Mouse (Mus musculus) limb, embryonic 10.5 days (tissue): ENCODE measurements around the gene Cul7. TPM values are rescaled to one million over a fixed set of nuclear protein-coding genes. Genes with fewer than 3 reads are reported as not detected.
A peak's percentile ranks its signal among the peaks of the same experiment; 100 is the strongest.

Source experiments
- DNase-seq: peaks from one replicate; pipeline ENCODE4 v3.0.0-alpha.2; 2017; ENCODE audit warnings: low spot score
- H3K27ac ChIP-seq: fragments of 300-500 bp; sonication (generic); 2 replicates; pipeline ENCODE4 v1.5.1; 2016; ENCODE audit warnings: mild to moderate bottlenecking
- H3K27me3 ChIP-seq: fragments of 300-500 bp; sonication (generic); 2 replicates; pipeline ENCODE4 v1.6.1; 2016; ENCODE audit warnings: low read depth, mild to moderate bottlenecking; ENCODE audit not compliant: poor library complexity, severe bottlenecking
- H3K36me3 ChIP-seq: fragments of 300-500 bp; sonication (generic); 2 replicates; pipeline ENCODE4 v1.6.1; 2016; ENCODE audit warnings: mild to moderate bottlenecking, moderate library complexity
- H3K4me1 ChIP-seq: fragments of 300-500 bp; sonication (generic); 2 replicates; pipeline ENCODE4 v1.6.1; 2016
- H3K4me3 ChIP-seq: fragments of 300-500 bp; sonication (generic); 2 replicates; pipeline ENCODE4 v1.5.1; 2016; ENCODE audit warnings: mild to moderate bottlenecking, moderate library complexity
- H3K9me3 ChIP-seq: fragments of 300-500 bp; sonication (generic); replicated peaks from 2 replicates; pipeline ENCODE4 v1.6.1; 2016; ENCODE audit warnings: mild to moderate bottlenecking
- WGBS: fragments of 180-500 bp; shearing (Covaris S2); methylation state at CpG from one replicate; pipeline ENCODE4 v1.1.7; 2016; 5-methylcytosine and 5-hydroxymethylcytosine counted together
- polyA plus RNA-seq: library from polyadenylated mRNA; unstranded; fragments of >200 nt; fragmentation: Nextera tagmentation; extraction: Ambion mirVana; gene quantifications from 2 replicates; pipeline ENCODE4 v1.2.1, GENCODE M21; 2016

The Cul7 gene
- polyA plus RNA-seq, 1 experiment from 2014 or later: 48.0 TPM

DNA sequence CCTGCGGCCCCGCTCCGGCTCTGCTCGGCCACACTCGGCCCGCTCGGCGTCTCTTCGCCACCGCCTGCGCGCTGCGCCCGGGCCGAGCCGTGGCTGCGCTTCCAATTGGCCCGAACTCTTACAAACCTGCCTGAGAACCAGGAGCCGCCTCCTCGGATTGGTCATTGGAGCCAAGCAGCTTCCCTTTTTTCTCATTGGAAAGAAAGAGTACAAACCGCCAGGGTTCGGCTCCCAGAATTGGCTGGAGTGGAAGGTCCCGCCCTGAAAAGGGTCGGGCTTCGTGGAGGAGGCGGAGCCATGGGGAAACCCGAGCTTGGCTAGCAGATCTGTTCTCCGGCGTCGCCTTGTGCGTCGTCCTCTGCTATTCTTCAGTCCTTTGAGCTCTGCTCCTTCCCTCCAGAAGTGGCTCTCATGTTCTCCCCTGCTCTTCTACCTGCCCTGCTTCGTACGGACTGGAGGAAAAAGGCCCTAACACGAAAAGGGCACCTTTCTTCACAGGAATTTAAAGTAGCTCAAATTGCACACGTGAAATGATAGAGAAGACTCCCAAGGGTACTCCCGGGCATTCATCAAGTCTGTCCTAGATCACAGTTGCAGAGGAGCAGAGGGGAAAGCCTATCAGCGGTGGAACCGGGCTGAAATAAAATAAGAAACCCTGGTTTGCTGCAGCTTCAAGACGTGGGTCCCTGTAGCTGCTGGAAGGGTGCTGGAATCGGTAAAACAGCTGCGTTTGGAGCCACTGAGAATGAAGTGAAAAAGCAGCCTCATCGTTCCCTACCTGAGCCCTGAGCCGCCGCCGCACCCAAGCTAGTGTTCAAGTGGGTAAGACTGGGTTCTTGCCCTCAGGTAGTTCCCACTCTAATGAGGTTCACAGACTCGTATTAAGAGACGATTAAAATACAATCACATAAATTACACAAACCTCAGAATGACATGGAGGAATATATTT lies 55.0 kb downstream of the Cul7 start, which contains the start of gene Ppp2r5d:
TSS of gene Ppp2r5d (minus strand) at position 225 of the 949 bp plus-strand sequence.
- Histone ChIP-seq H3K9me3 (no peaks in the 10 kb centered on the region), H3K27ac (peak within 1 kb of the TSS; percentile 94), H3K27me3 (no peaks in the 10 kb centered on the region), H3K36me3 (peaks cover 22% of the 10 kb centered on the region), H3K4me1 (peaks cover 39% of the 10 kb centered on the region), H3K4me3 (peak within 1 kb of the TSS; percentile 95)
- peak; percentile 90 for DNase-seq
- 2% methylated on average over 48 of the region's 48 CpGs for WGBS

DNA sequence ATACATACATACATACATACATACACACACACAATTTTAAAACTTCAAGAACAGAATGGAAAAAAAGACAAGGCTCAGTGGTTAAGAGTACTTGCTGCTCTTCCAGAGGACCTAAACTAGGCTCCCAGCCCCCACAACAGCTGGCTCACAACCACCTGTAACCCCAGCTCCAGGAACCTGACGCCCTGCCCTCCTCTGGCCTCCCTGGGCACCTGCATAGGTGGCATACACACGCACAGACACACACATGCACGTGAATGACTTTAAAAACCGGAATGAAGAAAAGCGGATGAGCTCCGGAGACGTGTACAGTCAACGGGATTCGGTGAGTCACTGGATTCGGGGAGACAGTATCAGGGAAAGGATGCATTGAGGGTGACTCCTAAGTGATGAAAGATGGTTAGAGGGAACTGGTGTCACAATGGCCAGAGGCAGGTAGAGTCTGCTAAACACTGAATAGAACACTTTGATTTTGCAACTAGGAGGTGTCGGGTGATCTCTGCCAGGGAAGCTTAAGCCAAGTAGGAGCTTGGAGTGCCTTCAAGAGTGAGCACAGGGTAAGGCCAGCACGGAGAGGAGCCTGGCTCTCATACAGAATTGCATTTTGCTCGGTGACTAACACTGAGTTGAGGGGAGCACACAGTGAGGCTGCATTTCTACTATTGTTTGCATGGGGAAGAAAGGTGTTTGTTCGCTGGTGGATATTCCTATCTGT lies 56.4 kb downstream of the Cul7 start:
- Histone ChIP-seq H3K36me3 (peaks cover 8% of the 10 kb centered on the region), H3K9me3 (no peaks in the 10 kb centered on the region), H3K27me3 (no peaks in the 10 kb centered on the region), H3K4me3 (no peak overlapping the region), H3K4me1 (peaks cover 43% of the 10 kb centered on the region), H3K27ac (no peak overlapping the region)
- WGBS: 94% methylated on average over 14 of the region's 14 CpGs
- DNase-seq: no peak

DNA sequence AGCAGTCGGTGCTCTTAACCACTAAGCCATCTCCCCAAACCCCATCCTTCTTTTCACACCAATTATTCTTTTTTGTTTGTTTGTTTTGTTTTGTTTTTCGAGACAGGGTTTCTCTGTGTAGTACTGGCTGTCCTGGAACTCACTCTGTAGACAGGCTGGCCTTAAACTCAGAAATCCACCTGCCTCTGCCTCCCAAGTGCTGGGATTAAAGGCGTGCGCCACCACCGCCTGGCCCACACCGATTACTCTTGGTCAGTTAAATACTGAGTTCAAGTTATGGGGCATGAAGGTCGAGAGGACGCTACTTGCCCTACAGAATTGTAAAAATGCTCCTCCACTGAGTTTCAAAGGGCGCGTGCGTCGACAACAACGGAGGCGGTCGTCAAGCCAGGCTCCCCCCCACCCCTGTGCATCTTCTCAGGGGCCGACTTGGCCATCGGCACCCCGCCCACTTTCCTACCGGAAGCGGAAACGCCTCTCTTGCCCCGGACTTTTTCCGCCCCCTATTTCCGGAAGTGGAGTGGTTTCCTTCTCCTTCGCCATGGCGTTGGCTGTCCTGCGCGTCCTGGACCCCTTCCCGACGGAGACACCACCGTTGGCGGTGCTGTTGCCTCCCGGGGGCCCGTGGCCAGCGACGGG lies 60.9 kb downstream of the Cul7 start, which contains the start of gene Pex6:
TSS of gene Pex6 (plus strand) at position 505 of the 639 bp plus-strand sequence.
- 8% methylated on average over 36 of the region's 36 CpGs for WGBS
- peak; percentile 97 for DNase-seq
- Histone ChIP-seq H3K27ac (peak within 1 kb of the TSS; percentile 88), H3K36me3 (peaks cover 33% of the 10 kb centered on the region), H3K9me3 (no peaks in the 10 kb centered on the region), H3K4me1 (peaks cover 26% of the 10 kb centered on the region), H3K27me3 (no peaks in the 10 kb centered on the region), H3K4me3 (peak within 1 kb of the TSS; percentile 94)

DNA sequence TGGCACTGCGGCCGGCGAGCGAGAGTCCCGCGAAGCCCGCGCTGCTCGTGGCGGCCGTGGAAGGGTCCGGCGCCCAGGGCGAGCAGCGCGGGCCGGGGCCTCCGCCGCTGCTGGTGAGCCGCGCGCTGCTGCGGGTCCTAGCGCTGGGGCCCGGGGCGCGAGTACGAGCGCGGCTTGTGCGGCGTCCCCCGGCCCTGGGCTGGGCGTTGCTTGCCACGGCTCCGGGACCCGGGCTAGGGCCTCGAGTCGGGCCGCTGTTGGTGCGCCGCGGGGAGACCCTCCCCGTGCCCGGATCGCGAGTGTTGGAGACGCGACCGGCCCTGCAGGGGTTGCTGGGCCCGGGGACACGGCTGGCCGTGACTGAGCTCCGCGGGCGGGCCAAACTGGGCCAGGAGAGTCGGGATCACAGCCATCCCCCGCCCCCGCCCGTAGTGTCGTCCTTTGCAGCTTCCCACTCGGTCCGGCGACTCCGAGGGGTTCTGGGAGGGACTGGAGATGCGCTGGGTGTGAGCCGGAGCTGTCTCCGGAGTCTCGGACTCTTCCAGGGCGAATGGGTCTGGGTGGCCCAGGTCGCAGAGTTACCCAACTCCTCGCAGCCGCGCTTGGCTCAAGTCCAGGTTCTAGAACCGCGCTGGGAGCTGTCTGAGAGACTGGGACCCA lies 61.6 kb downstream of the Cul7 start:
- Histone ChIP-seq H3K9me3 (no peaks in the 10 kb centered on the region), H3K27me3 (no peaks in the 10 kb centered on the region), H3K36me3 (peaks cover 40% of the 10 kb centered on the region), H3K4me3 (peak overlapping the region; percentile 94), H3K27ac (peak overlapping the region; percentile 88), H3K4me1 (peaks cover 26% of the 10 kb centered on the region)
- DNase-seq: peak; percentile 43
- under 1% methylated on average over 76 of the region's 76 CpGs for WGBS

DNA sequence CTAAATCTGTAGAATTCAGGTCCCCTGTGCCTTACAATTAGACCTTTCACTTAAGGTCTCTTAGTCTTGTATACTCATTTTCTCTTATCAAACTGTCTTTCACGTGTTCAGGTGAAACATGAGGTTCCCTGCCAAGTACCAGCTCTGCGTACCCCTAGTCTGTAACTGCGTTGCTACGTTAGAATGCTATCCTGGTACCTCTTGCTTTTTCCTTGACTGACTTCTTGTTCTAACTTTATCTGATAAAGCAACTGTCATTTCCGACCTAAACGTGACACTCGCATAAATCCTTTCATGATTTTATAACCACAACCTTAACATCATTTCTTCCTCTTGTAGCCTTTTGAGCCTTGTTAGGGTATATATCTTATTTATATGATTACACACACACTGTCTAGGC lies 62.3 kb downstream of the Cul7 start:
- H3K27me3 ChIP-seq: no peaks in the 10 kb centered on the region
- no peaks in the 10 kb centered on the region for H3K9me3 ChIP-seq
- DNase-seq: no peak
- H3K4me1 ChIP-seq: peaks cover 26% of the 10 kb centered on the region
- H3K36me3 ChIP-seq: peaks cover 47% of the 10 kb centered on the region
- peak overlapping the region; percentile 94 for H3K4me3 ChIP-seq
- WGBS: 79% methylated on average over 7 of the region's 7 CpGs
- no peak overlapping the region for H3K27ac ChIP-seq

DNA sequence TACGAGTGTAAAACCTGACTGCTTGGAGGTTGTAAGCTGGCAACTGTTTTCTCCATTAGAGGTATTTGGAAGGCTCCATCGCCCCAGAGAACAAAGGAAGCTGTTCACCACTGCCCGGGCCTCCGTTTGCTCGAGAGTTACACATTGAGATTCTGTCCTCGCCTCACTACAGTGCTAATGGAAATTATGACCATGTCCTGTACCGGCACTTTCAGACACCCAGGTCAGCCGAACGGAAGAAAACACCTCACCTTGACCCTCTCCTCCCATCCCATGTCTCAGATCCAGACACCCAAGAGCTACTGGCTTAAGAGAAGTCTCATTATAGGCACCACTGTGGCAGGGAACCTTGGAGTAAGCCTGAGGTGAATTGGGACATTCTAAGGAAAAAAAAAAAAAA lies 63.7 kb downstream of the Cul7 start:
- Histone ChIP-seq H3K36me3 (peaks cover 52% of the 10 kb centered on the region), H3K9me3 (no peaks in the 10 kb centered on the region), H3K4me3 (peak overlapping the region; percentile 94; the same call in 1 of the 2 replicates), H3K27me3 (no peaks in the 10 kb centered on the region), H3K27ac (no peak overlapping the region), H3K4me1 (peaks cover 26% of the 10 kb centered on the region)
- no peak for DNase-seq
- WGBS: 93% methylated on average over 9 of the region's 9 CpGs

Other genes with a start within 250 kb of the Cul7 start
- gene Crip3, start 221.4 kb upstream of the Cul7 start, polyA plus RNA-seq: 0.21 and 0.44 TPM in 2 replicates
- gene Slc22a7, start 211.9 kb upstream of the Cul7 start, polyA plus RNA-seq: not detected in 2 replicates
- gene Ttbk1, start 162.7 kb upstream of the Cul7 start, polyA plus RNA-seq: 0.09 and 0.34 TPM in 2 replicates
- gene Dnph1, start 153.6 kb upstream of the Cul7 start, polyA plus RNA-seq: 70.1 and 78.6 TPM in 2 replicates
- gene Cul9, start 103.9 kb upstream of the Cul7 start, polyA plus RNA-seq: 2.4 and 5.6 TPM in 2 replicates
- gene Srf, start 94.2 kb upstream of the Cul7 start, polyA plus RNA-seq: 8.3 and 9.0 TPM in 2 replicates
- 102 and 142 TPM in 2 replicates for gene Ptk7, start 20.8 kb upstream of the Cul7 start, polyA plus RNA-seq
- 23.6 and 28.8 TPM in 2 replicates for gene Klc4, start 4.3 kb upstream of the Cul7 start, polyA plus RNA-seq
- 140 and 144 TPM in 2 replicates for gene Mrpl2, start 4.1 kb upstream of the Cul7 start, polyA plus RNA-seq
- 70.8 and 72.5 TPM in 2 replicates for gene Rrp36, start 24.0 kb downstream of the Cul7 start, polyA plus RNA-seq
- 143 and 145 TPM in 2 replicates for gene Mea1, start 28.5 kb downstream of the Cul7 start, polyA plus RNA-seq
- gene Klhdc3, start 30.6 kb downstream of the Cul7 start, polyA plus RNA-seq: 143 and 150 TPM in 2 replicates
- 152 and 160 TPM in 2 replicates for gene Ppp2r5d, start 54.8 kb downstream of the Cul7 start, polyA plus RNA-seq
- 24.6 and 26.9 TPM in 2 replicates for gene Pex6, start 61.1 kb downstream of the Cul7 start, polyA plus RNA-seq
- gene Gnmt, start 78.8 kb downstream of the Cul7 start, polyA plus RNA-seq: 0.48 and 0.83 TPM in 2 replicates
- 63.6 and 67.5 TPM in 2 replicates for gene Cnpy3, start 101.9 kb downstream of the Cul7 start, polyA plus RNA-seq
- 0.73 and 1.2 TPM in 2 replicates for gene Ptcra, start 113.4 kb downstream of the Cul7 start, polyA plus RNA-seq
- 34.2 and 35.4 TPM in 2 replicates for gene 2310039H08Rik, start 122.3 kb downstream of the Cul7 start, polyA plus RNA-seq
- 224 and 254 TPM in 2 replicates for gene Rpl7l1, start 132.3 kb downstream of the Cul7 start, polyA plus RNA-seq
- gene Bicral, start 208.1 kb downstream of the Cul7 start, polyA plus RNA-seq: 3.6 and 4.3 TPM in 2 replicates
- gene Tbcc, start 240.3 kb downstream of the Cul7 start, polyA plus RNA-seq: 62.1 and 66.3 TPM in 2 replicates